Mouse (Mus musculus) CH12.LX (cell line): ENCODE results near the gene Fancc. TPM values are rescaled to one million over a fixed set of nuclear protein-coding genes. Genes with fewer than 3 reads are reported as not detected.

ENCODE experiments used
- DNase-seq: peaks from one replicate; pipeline ENCODE4 v3.0.0-alpha.2; 2013; ENCODE audit errors: extremely low read depth
- H3K27ac ChIP-seq: 2 replicates; pipeline ENCODE4 v1.5.1; 2012; ENCODE audit warnings: low read depth, mild to moderate bottlenecking, control low read depth, moderate library complexity; ENCODE audit not compliant: insufficient read depth
- H3K27me3 ChIP-seq: replicated peaks from 2 replicates; pipeline ENCODE3; 2012; ENCODE audit warnings: inconsistent platforms
- H3K36me3 ChIP-seq, 2 experiments: replicated peaks in 1 of 2; 2 replicates each; pipeline versions ENCODE3 to v1.6.1; 2012; ENCODE audit warnings: inconsistent platforms in 1 of 2, low read length in 1 of 2, mild to moderate bottlenecking in 1 of 2, mixed read lengths in 1 of 2, moderate library complexity in 1 of 2; ENCODE audit not compliant: control insufficient read depth in 1 of 2, insufficient read depth in 1 of 2
- H3K4me1 ChIP-seq, 2 experiments: 2 replicates each; pipeline ENCODE4 v1.6.1; 2012; ENCODE audit warnings: inconsistent platforms in 1 of 2, moderate library complexity in 1 of 2; ENCODE audit not compliant: insufficient read depth in 2 of 2, control insufficient read depth in 1 of 2
- H3K4me2 ChIP-seq: 2 replicates; pipeline ENCODE4 v1.6.1; 2012; ENCODE audit warnings: low read depth, mild to moderate bottlenecking, control low read depth; ENCODE audit not compliant: poor library complexity, insufficient read depth, severe bottlenecking
- H3K4me3 ChIP-seq, 3 experiments: fragments of 150-350 bp in 1 of 3; sonication (generic) in 1 of 3; replicated peaks in 1 of 3; 2 replicates each; pipeline versions ENCODE3 to v1.5.1; 2011 to 2012; ENCODE audit warnings: low read depth in 2 of 3, low read length in 2 of 3, mild to moderate bottlenecking in 2 of 3, moderate library complexity in 2 of 3, control low read depth in 1 of 3, improper control_type of control experiment in 1 of 3, inconsistent platforms in 1 of 3, mixed read lengths in 1 of 3; ENCODE audit not compliant: poor library complexity in 1 of 3
- H3K79me2 ChIP-seq: replicated peaks from 2 replicates; pipeline ENCODE4 v1.6.1; 2012; ENCODE audit warnings: mild to moderate bottlenecking, moderate library complexity; ENCODE audit not compliant: control insufficient read depth, poor library complexity, insufficient read depth, severe bottlenecking; ENCODE audit errors: extremely low read depth
- H3K9ac ChIP-seq: 2 replicates; pipeline ENCODE4 v1.6.1; 2012; ENCODE audit warnings: low read depth, mild to moderate bottlenecking, control low read depth, moderate library complexity; ENCODE audit not compliant: insufficient read depth
- H3K9me3 ChIP-seq: replicated peaks from 2 replicates; pipeline ENCODE3; 2012; ENCODE audit warnings: low read length, inconsistent platforms, mixed read lengths
- CTCF ChIP-seq, 2 experiments: IDR thresholded peaks in 1 of 2; conservative IDR thresholded peaks in 1 of 2; 2 replicates each; pipeline ENCODE4 v1.5.1; 2011 to 2012; ENCODE audit warnings: low read depth in 2 of 2, low read length in 2 of 2, improper control_type of control experiment in 1 of 2, inconsistent platforms in 1 of 2, mild to moderate bottlenecking in 1 of 2, moderate library complexity in 1 of 2
- ELF1 ChIP-seq: IDR thresholded peaks from 2 replicates; pipeline ENCODE4 v1.6.1; 2014; ENCODE audit warnings: low read depth, mild to moderate bottlenecking, inconsistent platforms, low read length, improper control_type of control experiment
- EP300 ChIP-seq: IDR thresholded peaks from 2 replicates; pipeline ENCODE4 v1.6.1; 2011; ENCODE audit warnings: low read length, improper control_type of control experiment
- ETS1 ChIP-seq: conservative IDR thresholded peaks from 2 replicates; pipeline ENCODE4 v1.6.1; 2012; ENCODE audit warnings: low read depth, mild to moderate bottlenecking, inconsistent platforms, low read length, improper control_type of control experiment, moderate library complexity
- HCFC1 ChIP-seq: IDR thresholded peaks from 2 replicates; pipeline ENCODE4 v1.6.1; 2012; ENCODE audit warnings: low read depth, mild to moderate bottlenecking, inconsistent platforms, low read length, improper control_type of control experiment
- IRF4 ChIP-seq: IDR thresholded peaks from 2 replicates; pipeline ENCODE4 v1.6.1; 2014; ENCODE audit warnings: low read depth, mild to moderate bottlenecking, inconsistent platforms, low read length, improper control_type of control experiment
- JUN ChIP-seq: IDR thresholded peaks from 2 replicates; pipeline ENCODE4 v1.6.1; 2011; ENCODE audit warnings: low read depth, mild to moderate bottlenecking, low read length, improper control_type of control experiment, moderate library complexity; ENCODE audit not compliant: insufficient read depth
- MYC ChIP-seq: IDR thresholded peaks from 2 replicates; pipeline ENCODE4 v1.6.1; 2011; ENCODE audit warnings: low read depth, mild to moderate bottlenecking, improper control_type of control experiment, low read length
- NELFE ChIP-seq: IDR thresholded peaks from 2 replicates; pipeline ENCODE4 v1.6.1; 2011; ENCODE audit warnings: low read depth, low read length, improper control_type of control experiment
- PAX5 ChIP-seq: IDR thresholded peaks from 2 replicates; pipeline ENCODE4 v1.6.1; 2012; ENCODE audit warnings: low read length, inconsistent platforms, mixed read lengths
- POLR2A ChIP-seq: IDR thresholded peaks from 2 replicates; pipeline ENCODE4 v1.6.1; 2011; ENCODE audit warnings: low read depth, mild to moderate bottlenecking, improper control_type of control experiment, low read length
- POLR2AphosphoS2 ChIP-seq: IDR thresholded peaks from 2 replicates; pipeline ENCODE4 v1.6.1; 2011; ENCODE audit warnings: low read depth, low read length, improper control_type of control experiment
- RAD21 ChIP-seq: IDR thresholded peaks from 2 replicates; pipeline ENCODE4 v1.6.1; 2011; ENCODE audit warnings: low read depth, mild to moderate bottlenecking, low read length, improper control_type of control experiment, moderate library complexity
- SIN3A ChIP-seq: IDR thresholded peaks from 2 replicates; pipeline ENCODE4 v1.6.1; 2012; ENCODE audit warnings: low read length, improper control_type of control experiment, inconsistent platforms
- SMC3 ChIP-seq: IDR thresholded peaks from 2 replicates; pipeline ENCODE4 v1.6.1; 2011; ENCODE audit warnings: low read depth, low read length, improper control_type of control experiment
- TBP ChIP-seq: conservative IDR thresholded peaks from 2 replicates; pipeline ENCODE4 v1.6.1; 2011; ENCODE audit warnings: low read depth, low read length, improper control_type of control experiment
- ZC3H11A ChIP-seq: IDR thresholded peaks from 2 replicates; pipeline ENCODE4 v1.6.1; 2012; ENCODE audit warnings: low read depth, mild to moderate bottlenecking, inconsistent platforms, low read length, improper control_type of control experiment
- ZMIZ1 ChIP-seq: IDR thresholded peaks from 2 replicates; pipeline ENCODE4 v1.6.1; 2012; ENCODE audit warnings: low read depth, mild to moderate bottlenecking, inconsistent platforms, low read length, improper control_type of control experiment
- dilution Hi-C: fragments of 300-500 bp; cut with MboI; formaldehyde crosslinking; loops from 2 replicates; pipeline ENCODE4 v1.14.3; 2020; ENCODE audit warnings: low sequenced_read_pairs; ENCODE audit not compliant: extremely low pct_unique_long_range_greater_than_20kb, extremely low pct_ligation_motif_present
- in situ Hi-C: fragments of 300-500 bp; cut with MboI; formaldehyde crosslinking; loops from 3 replicates; pipeline ENCODE4 v1.14.3; 2019; ENCODE audit warnings: low sequenced_read_pairs, low pct_ligation_motif_present, low pct_unique_long_range_greater_than_20kb, mixed read lengths
- polyA plus RNA-seq: library from polyadenylated mRNA; unstranded; fragments of >175 nt; gene quantifications from 2 replicates; pipeline ENCODE4 v1.2.1, GENCODE M21; 2012; ENCODE audit warnings: low read depth; ENCODE audit not compliant: insufficient read length
- total RNA-seq, 2 experiments: library from RNA; depleted of rRNA; stranded (reverse); fragments of 300-350 nt in 1 of 2; fragments of >200 nt in 1 of 2; gene quantifications; 2 replicates each; pipeline ENCODE4 v1.2.3; 2012 to 2014

Fancc gene
- total and polyA plus RNA-seq, 3 experiments: 8.2 to 12.4 (median 8.7) TPM

- no peak overlapping the region for H3K27ac ChIP-seq
- H3K79me2 ChIP-seq: 0 out of 2 replicates have a peak, but pooled peaks cover 6% of the 10 kb centered on the region
- DNase-seq: no peak
- H3K9me3 ChIP-seq: no peaks in the 10 kb centered on the region
- no peak overlapping the region for H3K4me3 ChIP-seq
- H3K4me1 ChIP-seq: peaks cover 0 to 10% of the 10 kb centered on the region in 2 experiments; a peak in 1 of 4 replicates
- TF ChIP-seq MYC (no peak), POLR2AphosphoS2 (no peak)
- H3K9ac ChIP-seq: no peak overlapping the region
- no peak overlapping the region for H3K4me2 ChIP-seq
- peaks cover 0 to 50% of the 10 kb centered on the region in 2 experiments for H3K36me3 ChIP-seq
- dilution Hi-C loops: no loop called here
- H3K27me3 ChIP-seq: no peaks in the 10 kb centered on the region
- in situ Hi-C loops: no loop called here
Observed at GRCm38 (mm10) chr13:63268776-63269175, 228.3 kb downstream of the Fancc start.

- in situ Hi-C loops: no loop called here
- DNase-seq: no peak
- no peak for TF ChIP-seq ETS1
- no peak for TF ChIP-seq SMC3
- no peak for TF ChIP-seq ZMIZ1
- no peak for TF ChIP-seq EP300
- TF ChIP-seq RAD21: no peak
- TF ChIP-seq SIN3A: no peak
- TF ChIP-seq ZC3H11A: no peak
- TF ChIP-seq JUN: no peak
- TF ChIP-seq NELFE: no peak
- TF ChIP-seq, all 38 proteins: peak for 0
- Histone ChIP-seq H3K4me1 (peaks cover 0 to 10% of the 10 kb centered on the region in 2 experiments; a peak in 1 of 4 replicates), H3K4me2 (no peak overlapping the region), H3K27ac (no peak overlapping the region), H3K27me3 (no peaks in the 10 kb centered on the region), H3K36me3 (peaks cover 0 to 54% of the 10 kb centered on the region in 2 experiments), H3K4me3 (no peak overlapping the region), H3K9ac (no peak overlapping the region), H3K79me2 (0 out of 2 replicates have a peak, but pooled peaks cover 6% of the 10 kb centered on the region), H3K9me3 (no peaks in the 10 kb centered on the region)
- dilution Hi-C loops: no loop called here
Observed at GRCm38 (mm10) chr13:63268371-63268770, 228.7 kb downstream of the Fancc start.

- no peak overlapping the region for H3K27ac ChIP-seq
- H3K9me3 ChIP-seq: no peaks in the 10 kb centered on the region
- no peak for DNase-seq
- H3K4me2 ChIP-seq: no peak overlapping the region
- H3K9ac ChIP-seq: no peak overlapping the region
- no peaks in the 10 kb centered on the region for H3K27me3 ChIP-seq
- in situ Hi-C loops (no loop called here), dilution Hi-C loops (no loop called here)
- TF ChIP-seq NELFE (no peak), ZC3H11A (no peak), JUN (no peak), RAD21 (no peak), PAX5 (no peak), HCFC1 (no peak), IRF4 (no peak), TBP (no peak), CTCF (conservative IDR thresholded peaks at IDR 0.05 in 1 of 2, IDR thresholded peaks at IDR 0.05 in 1 of 2; ENCODE audit: low read depth in 2 of 2, low read length in 2 of 2) (no peak), MYC (no peak), POLR2A (no peak), ELF1 (no peak)
- H3K79me2 ChIP-seq: no peaks in the 10 kb centered on the region; the same call in 1 of the 2 replicates
- peaks cover 0 to 10% of the 10 kb centered on the region in 2 experiments; a peak in 1 of 4 replicates for H3K4me1 ChIP-seq
- H3K4me3 ChIP-seq: no peak overlapping the region
- peaks cover 7 to 68% of the 10 kb centered on the region in 2 experiments for H3K36me3 ChIP-seq
Observed at GRCm38 (mm10) chr13:63262168-63262957, 234.7 kb downstream of the Fancc start.
